Mouse (Mus musculus): ENCODE results near the gene Plb1.

Plb1 gene

GRCm38 (mm10) chr5:32332591-32332990 is 100.1 kb downstream of the Plb1 start:
- DNase-seq (ENCODE audit: low spot score in 2 of 2): no peak

- no peak for DNase-seq (ENCODE audit: low spot score in 2 of 2)
These were observed 102.7 kb downstream of the Plb1 start for GRCm38 (mm10) chr5:32335172-32335571.

GRCm38 (mm10) chr5:32336092-32336491 is 103.6 kb downstream of the Plb1 start:
- DNase-seq (ENCODE audit: low spot score in 2 of 2): no peak

- DNase-seq (ENCODE audit: low spot score in 2 of 2): no peak
These were observed 104.8 kb downstream of the Plb1 start for GRCm38 (mm10) chr5:32337336-32337735.

- DNase-seq (ENCODE audit: low spot score in 2 of 2): no peak
These were observed 105.8 kb downstream of the Plb1 start for GRCm38 (mm10) chr5:32338339-32338738.

- no peak for DNase-seq (ENCODE audit: low spot score in 2 of 2)
These were observed 106.3 kb downstream of the Plb1 start for GRCm38 (mm10) chr5:32338766-32339165.

GRCm38 (mm10) chr5:32340246-32340645 is 107.7 kb downstream of the Plb1 start:
- DNase-seq (ENCODE audit: low spot score in 2 of 2): no peak

GRCm38 (mm10) chr5:32342711-32343285 is 110.3 kb downstream of the Plb1 start:
- no peak for DNase-seq (ENCODE audit: low spot score in 2 of 2)

GRCm38 (mm10) chr5:32346025-32346912 is 113.8 kb downstream of the Plb1 start:
- DNase-seq (ENCODE audit: low spot score in 2 of 2): no peak

- DNase-seq (ENCODE audit: low spot score in 2 of 2): no peak
These were observed 117.2 kb downstream of the Plb1 start for GRCm38 (mm10) chr5:32349718-32350117.

GRCm38 (mm10) chr5:32350551-32351256 is 118.2 kb downstream of the Plb1 start:
- DNase-seq (ENCODE audit: low spot score in 2 of 2): no peak

GRCm38 (mm10) chr5:32351721-32352465 is 119.4 kb downstream of the Plb1 start:
- no peak for DNase-seq (ENCODE audit: low spot score in 2 of 2)

- DNase-seq (ENCODE audit: low spot score in 2 of 2): no peak
These were observed 120.3 kb downstream of the Plb1 start for GRCm38 (mm10) chr5:32352845-32353244.

GRCm38 (mm10) chr5:32353280-32353679 is 120.8 kb downstream of the Plb1 start:
- no peak for DNase-seq (ENCODE audit: low spot score in 2 of 2)

GRCm38 (mm10) chr5:32360511-32360910 is 128.0 kb downstream of the Plb1 start:
- DNase-seq (ENCODE audit: low spot score in 2 of 2): no peak

GRCm38 (mm10) chr5:32361441-32362235 is 129.1 kb downstream of the Plb1 start:
- DNase-seq (ENCODE audit: low spot score in 2 of 2): no peak

- no peak for DNase-seq (ENCODE audit: low spot score in 2 of 2)
These were observed 136.9 kb downstream of the Plb1 start for GRCm38 (mm10) chr5:32369391-32369790.

GRCm38 (mm10) chr5:32371239-32371638 is 138.7 kb downstream of the Plb1 start:
- DNase-seq (ENCODE audit: low spot score in 2 of 2): no peak

GRCm38 (mm10) chr5:32378546-32378945 is 146.0 kb downstream of the Plb1 start:
- DNase-seq (ENCODE audit: low spot score in 2 of 2): peak; percentile 35 to 70

GRCm38 (mm10) chr5:32388656-32389055 is 156.1 kb downstream of the Plb1 start:
- DNase-seq (ENCODE audit: low spot score in 2 of 2): no peak

GRCm38 (mm10) chr5:32390295-32390694 is 157.8 kb downstream of the Plb1 start:
- DNase-seq (ENCODE audit: low spot score in 2 of 2): no peak
